Comparison of ENCODE assay signal across 21 mouse cellular contexts in the genomic region with DNA sequence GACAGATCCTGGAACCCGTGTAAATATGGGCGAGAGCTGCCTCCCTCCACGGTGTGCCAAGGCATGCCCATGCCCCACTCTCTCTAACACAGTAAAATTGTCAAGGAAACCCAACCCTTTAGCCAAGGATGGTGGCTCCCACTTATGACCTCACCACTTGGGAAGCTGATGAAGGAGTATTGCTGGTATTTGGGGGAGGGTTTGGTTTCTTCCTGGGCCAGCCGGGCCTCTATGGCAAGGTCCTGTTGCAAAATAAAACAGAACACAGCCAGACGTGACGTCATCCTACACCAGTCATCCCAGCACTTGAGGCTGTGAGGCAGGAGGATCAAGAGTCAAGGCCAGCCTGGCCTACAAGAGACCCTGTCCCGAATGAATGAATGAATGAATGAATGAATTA. TPM values are rescaled to one million over a fixed set of nuclear protein-coding genes. Genes with fewer than 3 reads are reported as not detected.
A peak's percentile ranks its signal among the peaks of the same experiment; 100 is the strongest.
DNase-seq lines count a peak whose midpoint lies in the region; ATAC-seq and TF ChIP-seq lines count a peak whose summit lies in the region.
"Had no signal": no experiment of that assay in that cellular context is flagged by ENCODE, and none has a peak within 500 bp of the region (broad histone marks: within the 10 kb centered on the region; RNA-seq: fewer than 3 reads in every experiment).

No protein-coding gene starts in this region.

- no peaks in the 10 kb centered on the region for H3K9me3 ChIP-seq in kidney, postnatal 0 days (replicated peaks; ENCODE audit: low read length)

- no peak for TF ChIP-seq CTCF in kidney, postnatal 0 days (IDR thresholded peaks at IDR 0.05; ENCODE audit: low read depth)
- no peak for TF ChIP-seq CTCF in kidney, adult 2 months (conservative IDR thresholded peaks at IDR 0.05; ENCODE audit: insufficient read depth, insufficient read length, low read depth, low read length)

- DNase-seq in adrenal gland, adult 2 months, result peak; percentile 43
- DNase-seq in adrenal gland, postnatal 10 days, result no peak
- DNase-seq in kidney, postnatal 0 days (ENCODE audit: low spot score), result peak; percentile 24
- DNase-seq in kidney, adult 2 months, result no peak
- peak; percentile 36 for DNase-seq in 3134 (ENCODE audit: extremely low read depth, insufficient read length, low spot score)
- DNase-seq in urinary bladder, postnatal 4 days (ENCODE audit: low spot score in 2 of 2), result no peak
- no peak for DNase-seq in left cerebral cortex, adult 18-20 months (ENCODE audit: low spot score in 2 of 2)
- DNase-seq: cerebellum, adult 11-12 months; cerebellum, postnatal 25 days; heart, adult 18-20 months; kidney, adult 18-20 months; kidney, postnatal 25 days; lung, postnatal 14 days; retina, postnatal 1 day; right cerebral cortex, postnatal 4 days; thymus, postnatal 4 days had no signal

- ATAC-seq in kidney, postnatal 0 days (replicated peaks; ENCODE audit: low FRiP score, low read depth), result no peak
- ATAC-seq: forebrain, embryonic 16.5 days; hindbrain, postnatal 0 days had no signal

- no peak overlapping the region for H3K27ac ChIP-seq in kidney, postnatal 0 days
- H3K27ac ChIP-seq in kidney, adult 2 months (ENCODE audit: insufficient read depth, low read depth, low read length), result no peak overlapping the region
- peak overlapping the region; percentile 25 for H3K27ac ChIP-seq in brown adipose tissue, adult 24 weeks (replicated peaks; ENCODE audit: low read depth, low read length)
- H3K27ac ChIP-seq: hindbrain, postnatal 0 days had no signal

- H3K4me3 ChIP-seq in kidney, postnatal 0 days (replicated peaks; ENCODE audit: low read depth, low read length), result no peak overlapping the region
- H3K4me3 ChIP-seq in kidney, adult 2 months (ENCODE audit: insufficient read depth, low read depth, low read length), result no peak overlapping the region
- no peak overlapping the region for H3K4me3 ChIP-seq in brown adipose tissue, adult 24 weeks (ENCODE audit: insufficient read depth, low read depth, low read length)

- no peak overlapping the region for H3K4me2 ChIP-seq in kidney, postnatal 0 days (ENCODE audit: low read length)
- H3K4me2 ChIP-seq: liver, embryonic 11.5 days; midbrain, embryonic 11.5 days had no signal

- WGBS in kidney, postnatal 0 days, result 62% methylated on average over 7 of the region's 7 CpGs
- 74% methylated on average over 7 of the region's 7 CpGs for WGBS in kidney, adult 2 months

- no peaks in the 10 kb centered on the region for H3K36me3 ChIP-seq in kidney, postnatal 0 days (ENCODE audit: insufficient read depth, low read length)
- no peaks in the 10 kb centered on the region for H3K36me3 ChIP-seq in kidney, adult 2 months (ENCODE audit: control insufficient read depth, insufficient read depth, low read length)

- H3K9ac ChIP-seq in kidney, postnatal 0 days (ENCODE audit: low read depth, low read length), result no peak overlapping the region

- H3K4me1 ChIP-seq in kidney, postnatal 0 days (replicated peaks; ENCODE audit: insufficient read depth, low read length), result peaks cover 14% of the 10 kb centered on the region; the same call in 1 of the 2 replicates
- H3K4me1 ChIP-seq in kidney, adult 2 months (ENCODE audit: control insufficient read depth, insufficient read depth, low read length), result peaks cover 6% of the 10 kb centered on the region; the same call in 1 of the 2 replicates
- peaks cover 2% of the 10 kb centered on the region; the same call in 1 of the 2 replicates for H3K4me1 ChIP-seq in brown adipose tissue, adult 24 weeks (ENCODE audit: control insufficient read depth, insufficient read depth, insufficient read length, low read length)

- no peak for TF ChIP-seq POLR2A in kidney, adult 2 months (IDR thresholded peaks at IDR 0.05; ENCODE audit: low read depth, low read length)

- 0 out of 2 replicates have a peak, but pooled peaks cover 6% of the 10 kb centered on the region for H3K27me3 ChIP-seq in kidney, postnatal 0 days (ENCODE audit: insufficient read depth, low read length)
- no peaks in the 10 kb centered on the region for H3K27me3 ChIP-seq in kidney, adult 2 months (replicated peaks; ENCODE audit: control insufficient read depth, insufficient read depth, low read length)

RNA-seq across cellular contexts. Expression of a gene that starts 6.0 kb away (rescaled TPM):
- total RNA-seq in adrenal gland, adult 2 months (2021), result 10 to 100 TPM; 36.5 to 40.8 TPM
- polyA plus RNA-seq in adrenal gland, adult 2 months (2012; rRNA removed), result 36.3 and 37.8 TPM in 2 replicates
- 10 to 100 TPM; 37.1 to 41.3 TPM for total RNA-seq in adrenal gland, postnatal 10 days (2021)
- 68.4 and 68.8 TPM in 2 replicates for polyA plus RNA-seq in kidney, postnatal 0 days (2015; fragmentation: Nextera tagmentation; extraction: Ambion mirVana)
- polyA plus RNA-seq in kidney, adult 2 months (2012; rRNA removed), result 27.6 and 31.9 TPM in 2 replicates
- polyA plus RNA-seq in brown adipose tissue, adult 24 weeks (2012; ENCODE audit: insufficient read depth, insufficient read length, missing spikeins), result 32.6 and 38.4 TPM in 2 replicates
- 10 to 100 TPM; 39.1 to 45.2 TPM for total RNA-seq in left cerebral cortex, adult 18-20 months (2021)

RNA-seq across cellular contexts. Expression of a gene that starts 20.7 kb away (rescaled TPM):
- total RNA-seq in adrenal gland, adult 2 months (2021), result 10 to 100 TPM; 13.2 to 13.3 TPM
- 12.3 and 21.5 TPM in 2 replicates for polyA plus RNA-seq in adrenal gland, adult 2 months (2012; rRNA removed)
- total RNA-seq in adrenal gland, postnatal 10 days (2021), result 10 to 100 TPM; 11.5 to 11.7 TPM
- polyA plus RNA-seq in kidney, postnatal 0 days (2015; fragmentation: Nextera tagmentation; extraction: Ambion mirVana), result 16.7 and 17.7 TPM in 2 replicates
- 5.3 and 5.9 TPM in 2 replicates for polyA plus RNA-seq in kidney, adult 2 months (2012; rRNA removed)
- 3.3 and 5.5 TPM in 2 replicates for polyA plus RNA-seq in brown adipose tissue, adult 24 weeks (2012; ENCODE audit: insufficient read depth, insufficient read length, missing spikeins)
- 10 to 100 TPM; 17.1 to 18.1 TPM for total RNA-seq in left cerebral cortex, adult 18-20 months (2021)

RNA-seq across cellular contexts. Expression of a gene that starts 21.0 kb away (rescaled TPM):
- total RNA-seq in adrenal gland, adult 2 months (2021), result 1 to 10 TPM; 6.5 to 8.3 TPM
- polyA plus RNA-seq in adrenal gland, adult 2 months (2012; rRNA removed), result 16.9 and 20.2 TPM in 2 replicates
- 1 to 10 TPM; 5.0 to 6.0 TPM for total RNA-seq in adrenal gland, postnatal 10 days (2021)
- 3.0 and 4.0 TPM in 2 replicates for polyA plus RNA-seq in kidney, postnatal 0 days (2015; fragmentation: Nextera tagmentation; extraction: Ambion mirVana)
- 5.9 and 6.8 TPM in 2 replicates for polyA plus RNA-seq in kidney, adult 2 months (2012; rRNA removed)
- 1.7 and 4.1 TPM in 2 replicates for polyA plus RNA-seq in brown adipose tissue, adult 24 weeks (2012; ENCODE audit: insufficient read depth, insufficient read length, missing spikeins)
- 1 to 10 TPM; 8.2 to 9.6 TPM for total RNA-seq in left cerebral cortex, adult 18-20 months (2021)

RNA-seq across cellular contexts. Expression of a gene that starts 28.7 kb away (rescaled TPM):
- total RNA-seq in adrenal gland, adult 2 months (2021), result 10 to 100 TPM in 1 of 2 experiments, 1 to 10 TPM in 1; 5.8 to 34.5 TPM
- polyA plus RNA-seq in adrenal gland, adult 2 months (2012; rRNA removed), result 2.6 and 3.2 TPM in 2 replicates
- 10 to 100 TPM in 1 of 2 experiments, 1 to 10 TPM in 1; 1.2 to 12.9 TPM for total RNA-seq in adrenal gland, postnatal 10 days (2021)
- polyA plus RNA-seq in kidney, postnatal 0 days (2015; fragmentation: Nextera tagmentation; extraction: Ambion mirVana), result 0.11 TPM in 2 replicates
- 0.17 and 0.19 TPM in 2 replicates for polyA plus RNA-seq in kidney, adult 2 months (2012; rRNA removed)
- 2.7 and 48.0 TPM in 2 replicates for polyA plus RNA-seq in brown adipose tissue, adult 24 weeks (2012; ENCODE audit: insufficient read depth, insufficient read length, missing spikeins)
- total RNA-seq in left cerebral cortex, adult 18-20 months (2021), result 10 to 100 TPM; 20.9 to 54.7 TPM

RNA-seq across cellular contexts. Expression of a gene that starts 43.2 kb away (rescaled TPM):
- 10 to 100 TPM; 21.7 to 25.5 TPM for total RNA-seq in adrenal gland, adult 2 months (2021)
- 92.3 and 94.7 TPM in 2 replicates for polyA plus RNA-seq in adrenal gland, adult 2 months (2012; rRNA removed)
- 10 to 100 TPM; 18.8 to 29.0 TPM for total RNA-seq in adrenal gland, postnatal 10 days (2021)
- polyA plus RNA-seq in kidney, postnatal 0 days (2015; fragmentation: Nextera tagmentation; extraction: Ambion mirVana), result 11.0 and 11.5 TPM in 2 replicates
- 32.4 and 39.9 TPM in 2 replicates for polyA plus RNA-seq in kidney, adult 2 months (2012; rRNA removed)
- 4.4 and 6.4 TPM in 2 replicates for polyA plus RNA-seq in brown adipose tissue, adult 24 weeks (2012; ENCODE audit: insufficient read depth, insufficient read length, missing spikeins)
- 10 to 100 TPM; 32.2 to 36.4 TPM for total RNA-seq in left cerebral cortex, adult 18-20 months (2021)

Comparison
In these comparisons a context has a peak if more than half of its experiments do, and no peak if none do; other contexts are left out.
1. DNase-seq: peak in adrenal gland, adult 2 months (single experiment), kidney, postnatal 0 days (single experiment) and 3134 (single experiment); none in adrenal gland, postnatal 10 days (single experiment), kidney, adult 2 months (single experiment), urinary bladder, postnatal 4 days (0 of 2) and left cerebral cortex, adult 18-20 months (0 of 2).